Mouse (Mus musculus): ENCODE measurements around the gene Tmem140. TPM values are rescaled to one million over a fixed set of nuclear protein-coding genes. Genes with fewer than 3 reads are reported as not detected.
A peak's percentile ranks its signal among the peaks of the same experiment; 100 is the strongest.

Tmem140 gene
- total RNA-seq, 2 experiments from 2014 or later: 23.8 to 39.5 TPM

DNA sequence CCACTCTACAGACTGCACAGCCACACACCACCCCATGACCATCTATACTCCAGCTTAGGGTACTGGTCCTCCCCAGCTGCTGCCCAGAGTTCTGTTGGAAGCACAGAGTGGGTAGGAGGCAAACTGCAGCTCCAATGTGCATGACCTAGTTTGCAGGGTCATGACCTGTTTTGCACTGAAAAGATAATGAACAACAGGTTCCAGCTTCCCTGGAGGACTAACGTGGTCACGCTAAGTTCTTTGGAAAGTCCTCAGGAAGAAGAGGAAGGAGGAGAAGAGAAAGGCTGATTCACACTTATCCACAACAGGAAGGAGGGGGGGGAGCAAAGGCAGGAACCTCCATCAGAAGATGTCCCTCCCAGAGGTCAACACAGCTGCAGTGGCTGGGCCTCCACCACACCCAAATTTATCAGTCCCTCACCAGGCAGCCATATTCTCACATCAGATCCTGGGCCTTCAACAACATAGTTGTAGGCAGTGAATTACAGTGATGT lies 44.2 kb downstream of the Tmem140 start:
- no peak for DNase-seq (ENCODE audit: low spot score in 2 of 2)

DNA sequence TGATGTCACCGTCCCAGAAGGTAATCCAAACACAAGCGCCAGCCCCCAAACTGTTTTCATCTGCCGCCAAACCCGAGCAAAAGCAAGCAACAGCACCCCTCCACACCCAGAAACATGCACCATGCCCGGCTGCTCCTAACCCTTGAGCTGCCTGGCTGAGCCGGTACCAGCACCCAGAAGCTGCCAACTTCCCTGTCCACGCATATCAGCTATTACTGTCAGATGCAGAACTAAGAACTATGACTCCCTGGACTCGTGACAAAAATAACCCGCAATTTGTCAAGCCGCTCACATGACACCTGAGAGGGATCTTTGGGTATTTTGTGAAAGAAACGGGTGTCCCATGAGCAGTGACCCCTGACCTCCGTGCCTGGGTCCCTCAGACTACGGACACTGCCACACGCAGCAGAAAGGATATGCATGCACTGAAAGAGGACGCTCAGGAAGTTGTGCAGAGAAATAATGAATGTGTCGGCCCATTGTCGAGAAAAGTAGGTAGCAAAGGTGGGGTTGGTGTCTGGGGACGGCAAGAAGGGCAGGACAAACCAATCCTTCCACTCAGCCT lies 44.8 kb downstream of the Tmem140 start:
- no peak for DNase-seq (ENCODE audit: low spot score in 2 of 2)

DNA sequence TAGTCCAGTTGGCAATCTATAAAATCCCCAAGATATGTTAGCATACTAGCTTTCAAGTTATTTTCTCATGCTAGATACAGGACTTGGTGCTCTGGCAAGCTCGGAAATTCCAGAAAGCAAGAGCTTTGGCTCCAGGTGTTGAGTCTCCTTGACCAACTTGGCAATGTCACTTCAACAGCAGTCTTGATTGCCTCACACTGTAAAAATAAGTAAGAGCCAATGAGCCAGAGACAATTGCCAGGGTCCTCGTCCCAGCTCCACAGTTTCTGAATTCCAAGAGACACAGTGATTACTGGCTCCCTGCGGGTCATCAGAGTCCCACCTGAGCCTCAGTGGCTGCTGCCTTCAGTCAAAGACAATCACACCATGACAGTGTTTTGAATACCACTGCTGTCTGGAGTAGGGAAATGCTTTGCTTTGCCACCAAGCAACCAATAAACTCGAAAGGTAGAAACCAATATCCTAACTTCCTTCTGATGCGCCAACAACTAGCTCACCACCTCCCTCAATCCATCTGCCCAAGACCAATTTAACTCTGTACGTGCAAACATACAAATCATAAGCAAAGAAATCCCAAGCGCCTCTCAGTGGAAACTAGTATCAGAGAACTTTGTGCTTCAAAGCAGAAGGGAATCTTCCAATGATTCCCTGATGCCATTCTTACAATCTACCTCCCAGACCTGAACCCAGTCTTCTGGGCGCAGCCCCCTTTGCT lies 46.8 kb downstream of the Tmem140 start:
- DNase-seq (ENCODE audit: low spot score in 2 of 2): no peak

DNA sequence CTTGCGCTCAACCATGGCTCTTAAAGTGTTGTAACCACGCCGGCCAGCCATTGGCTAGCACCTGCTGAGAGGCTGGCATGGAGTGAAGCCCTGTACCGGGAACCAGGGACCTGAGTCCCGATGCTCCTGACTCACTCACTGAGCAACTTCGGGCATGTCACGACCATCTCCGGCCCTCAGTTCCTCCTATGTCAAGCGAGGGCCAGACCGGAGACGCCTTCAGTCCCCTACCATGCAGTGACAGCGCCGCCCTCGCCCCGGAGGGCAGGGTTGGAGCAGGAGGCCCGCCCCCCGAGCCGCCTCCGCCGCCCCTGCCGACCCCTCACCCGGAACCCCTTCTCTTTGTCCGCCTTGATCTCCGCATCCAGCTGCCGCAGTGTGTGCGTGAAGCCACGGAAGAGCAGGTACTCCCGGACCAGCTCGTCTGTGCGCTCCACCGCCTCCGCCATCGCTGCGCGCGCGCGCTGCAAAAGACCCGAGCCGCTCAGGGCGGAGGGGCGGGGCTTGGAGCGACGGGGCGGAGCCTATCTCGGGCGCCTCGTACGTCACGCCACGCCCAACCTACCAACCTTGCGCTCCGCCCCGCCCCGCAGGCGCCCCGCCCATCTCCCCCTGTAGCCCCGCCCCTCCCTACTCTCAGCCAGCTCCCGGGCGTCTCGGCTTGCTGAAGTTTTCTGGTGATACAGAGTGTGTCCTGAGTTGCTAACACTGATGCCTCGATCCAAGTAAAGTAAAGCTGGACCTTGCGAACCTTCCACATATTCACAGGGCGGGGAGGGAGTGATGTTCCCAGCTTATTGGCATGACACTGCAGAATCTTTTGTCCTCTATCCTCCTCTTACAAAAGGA lies 47.6 kb downstream of the Tmem140 start, which contains the start of gene Wdr91:
Gene Wdr91 (minus strand): TSS at position 506 of the 849 bp plus-strand sequence.
- DNase-seq (ENCODE audit: low spot score in 2 of 2): peak; percentile 94 to 95

- no peak for DNase-seq (ENCODE audit: low spot score in 2 of 2)
Observed at GRCm38 (mm10) chr6:34913341-34914040, 50.5 kb downstream of the Tmem140 start.

DNA sequence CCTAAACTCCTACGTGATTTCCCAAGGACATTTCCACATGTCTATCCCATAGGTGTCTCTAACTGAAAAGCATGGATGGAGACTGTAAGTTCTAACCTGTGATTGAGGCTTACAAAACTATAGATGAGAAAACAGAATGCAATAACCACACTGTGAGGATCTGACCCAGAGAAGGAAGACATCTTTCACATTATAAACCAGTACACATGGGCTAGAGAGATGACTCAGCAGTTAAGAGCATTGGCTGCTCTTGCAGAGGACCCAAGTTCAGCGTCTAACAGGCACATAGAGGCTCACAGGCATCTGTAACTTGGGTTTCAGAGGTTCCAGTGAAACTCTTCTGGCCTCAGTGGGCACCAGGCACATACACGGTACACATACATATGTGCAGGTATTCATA lies 51.5 kb downstream of the Tmem140 start:
- no peak for DNase-seq (ENCODE audit: low spot score in 2 of 2)

DNA sequence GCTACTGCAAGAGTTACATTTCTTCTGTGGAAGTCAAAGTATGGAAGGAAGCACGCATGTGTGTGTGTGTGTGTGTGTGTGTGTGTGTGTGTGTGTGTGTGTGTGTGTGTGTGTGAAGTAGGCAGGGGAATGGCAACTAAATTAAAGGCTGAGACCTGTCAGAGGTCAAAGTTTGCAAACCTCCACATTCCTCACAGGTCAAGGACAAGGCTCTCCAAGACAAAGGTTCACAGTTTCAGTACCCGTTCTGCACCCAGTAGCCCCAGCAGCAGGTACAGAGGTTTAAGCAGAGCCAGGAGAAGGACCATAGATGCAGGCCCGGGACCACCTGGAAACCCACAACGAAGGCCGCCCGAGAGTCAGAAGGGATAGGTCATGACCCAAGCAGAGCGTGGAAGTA lies 56.2 kb downstream of the Tmem140 start:
- no peak for DNase-seq (ENCODE audit: low spot score in 2 of 2)

GRCm38 (mm10) chr6:34919956-34920355 lies 57.0 kb downstream of the Tmem140 start, which contains the start of gene Stra8:
Gene Stra8 (plus strand): TSS chr6:34920163.
- DNase-seq (ENCODE audit: low spot score in 2 of 2): no peak

GRCm38 (mm10) chr6:34920631-34921030 lies 57.7 kb downstream of the Tmem140 start:
- DNase-seq (ENCODE audit: low spot score in 2 of 2): no peak

GRCm38 (mm10) chr6:34921941-34922340 lies 59.0 kb downstream of the Tmem140 start:
- peak in 1 of 2 experiments; percentile 22 for DNase-seq (ENCODE audit: low spot score in 2 of 2)

Other genes starting within 250 kb of the Tmem140 start
- 1 to 10 TPM; 8.9 to 9.4 TPM for gene Agbl3, start 82.7 kb upstream of the Tmem140 start, total RNA-seq (2021)
- 1 to 10 TPM; 6.9 to 7.6 TPM for gene Cyren, start 14.9 kb downstream of the Tmem140 start, total RNA-seq (2021)
- 10 to 100 TPM; 13.0 to 18.6 TPM for gene Wdr91, start 47.7 kb downstream of the Tmem140 start, total RNA-seq (2021)
- not detected for gene Stra8, start 57.0 kb downstream of the Tmem140 start, total RNA-seq (2021)
- gene Slc23a4, start 125.3 kb downstream of the Tmem140 start, total RNA-seq (2021): under 1 TPM; 0.13 to 0.45 TPM